Mouse (Mus musculus) heart, adult 9 months (tissue): ENCODE data around the gene 4930402H24Rik.
A peak's percentile ranks its signal among the peaks of the same experiment; 100 is the strongest.
"Not testable (repeated sequence)": the region's sequence is repeated elsewhere in the genome, so short reads cannot be mapped to it uniquely, and the experiment has no call there.

Source experiments
- DNase-seq, 2 experiments: peaks; one replicate each; pipeline ENCODE4 v3.0.0; 2022; ENCODE audit warnings: low spot score in 2 of 2

4930402H24Rik gene

DNA sequence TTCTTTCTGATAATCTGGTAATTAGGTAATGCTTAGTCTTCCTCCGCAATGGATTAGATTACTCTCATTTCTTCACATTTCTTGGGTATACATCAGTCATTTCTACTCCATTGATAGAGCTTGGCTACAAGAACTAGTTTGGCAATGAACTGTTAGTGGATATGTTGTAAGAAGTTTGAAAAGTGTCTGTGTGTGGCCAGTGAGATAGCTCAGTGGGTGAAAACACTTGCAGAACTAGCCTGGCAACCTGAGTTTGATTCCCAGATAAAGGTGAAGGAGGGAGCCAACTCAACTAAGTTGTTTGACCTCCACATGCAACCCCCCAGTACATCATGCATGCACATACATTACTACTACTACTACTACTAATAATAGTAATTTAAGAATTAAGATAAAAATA is 53.2 kb downstream of the 4930402H24Rik start:
- no peak for DNase-seq

DNA sequence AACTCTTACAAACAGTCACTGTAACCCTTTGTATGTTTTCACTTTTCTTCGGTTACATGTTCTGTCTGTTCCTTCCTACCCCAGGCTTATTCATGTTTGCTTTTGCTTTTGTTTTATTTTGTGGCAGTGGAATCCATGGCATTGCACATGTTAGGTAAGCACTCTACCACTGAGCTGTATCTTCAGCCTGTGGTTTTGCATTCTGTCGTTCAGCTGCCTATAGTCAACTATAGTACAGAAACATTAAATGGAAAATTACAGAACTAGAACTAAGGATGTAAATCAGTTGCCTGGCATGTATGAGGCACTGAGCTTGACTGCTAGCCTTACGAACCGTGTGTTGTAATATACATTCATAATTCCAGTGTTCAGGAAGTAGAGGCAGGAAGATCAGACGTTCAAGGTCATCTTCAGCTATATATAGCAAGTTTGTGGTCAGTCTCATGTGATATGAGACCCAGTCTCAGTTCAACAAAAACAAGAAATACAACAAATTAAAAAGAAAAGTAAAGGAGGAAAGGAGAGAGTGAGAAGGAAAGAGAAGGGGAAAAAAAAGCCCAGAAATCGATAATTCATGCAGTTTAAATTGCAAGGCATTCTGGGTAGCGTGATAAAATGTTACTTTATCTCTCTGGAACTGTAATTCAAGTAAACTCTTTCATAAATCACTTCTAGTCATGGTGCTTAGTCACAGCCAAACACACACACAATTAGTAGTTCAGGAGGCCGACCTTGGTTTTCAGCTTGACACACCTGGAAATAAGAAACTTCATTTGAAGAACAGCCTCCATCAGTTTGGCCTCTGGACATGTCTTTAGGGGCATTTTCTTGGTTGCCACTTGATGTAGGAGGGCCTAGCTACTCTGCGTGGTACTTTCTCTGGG is 54.6 kb downstream of the 4930402H24Rik start:
- no peak for DNase-seq

GRCm38 (mm10) chr2:130849688-130850087 is 56.5 kb downstream of the 4930402H24Rik start:
- DNase-seq = no peak

- DNase-seq = no peak
Measured at GRCm38 (mm10) chr2:130848313-130848712, 57.9 kb downstream of the 4930402H24Rik start.

DNA sequence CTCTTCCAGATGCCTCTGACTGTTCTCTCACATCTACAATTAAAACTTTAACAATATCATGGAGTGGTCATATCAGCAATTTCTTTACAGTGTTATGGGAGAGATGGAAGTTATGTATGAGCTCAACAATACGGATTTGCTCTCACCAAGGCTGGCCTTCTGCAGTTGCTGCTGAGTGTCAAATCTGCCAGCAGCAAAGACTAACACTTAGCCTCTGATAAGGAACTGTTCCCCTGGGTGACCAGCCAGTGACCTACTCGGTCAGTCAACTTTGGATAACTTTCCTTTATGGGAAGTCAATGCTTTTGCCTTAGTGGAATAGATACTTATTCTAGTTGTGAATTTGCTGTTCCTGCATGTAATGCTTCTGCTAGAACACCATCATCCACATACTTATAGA is 62.6 kb downstream of the 4930402H24Rik start:
- peak in 1 of 2 experiments; percentile 32 for DNase-seq

DNA sequence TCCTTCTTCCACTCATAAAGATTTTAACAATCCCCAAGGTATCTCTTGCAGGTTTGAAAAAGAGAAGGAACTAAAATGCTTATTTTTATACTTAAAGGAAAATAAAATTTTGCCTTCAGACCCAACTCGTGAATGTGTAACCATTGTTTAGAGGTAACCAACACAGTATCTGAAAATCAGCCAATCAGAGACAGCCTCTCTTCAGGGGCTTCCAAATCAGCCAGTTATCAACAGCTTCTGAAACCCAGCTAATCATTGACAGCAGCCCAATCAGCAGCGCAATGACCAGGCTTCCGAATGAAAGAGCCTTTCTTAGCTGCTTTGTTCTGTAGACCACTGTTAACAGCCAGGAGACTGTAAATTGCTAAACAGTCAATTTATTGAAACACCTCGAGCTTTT is 65.4 kb downstream of the 4930402H24Rik start:
- peak; percentile 48 to 64 for DNase-seq

- peak; percentile 82 to 87 for DNase-seq
Measured at GRCm38 (mm10) chr2:130839874-130840661, 66.1 kb downstream of the 4930402H24Rik start.

- DNase-seq = no peak
Measured at GRCm38 (mm10) chr2:130839528-130839873, 66.7 kb downstream of the 4930402H24Rik start.

DNA sequence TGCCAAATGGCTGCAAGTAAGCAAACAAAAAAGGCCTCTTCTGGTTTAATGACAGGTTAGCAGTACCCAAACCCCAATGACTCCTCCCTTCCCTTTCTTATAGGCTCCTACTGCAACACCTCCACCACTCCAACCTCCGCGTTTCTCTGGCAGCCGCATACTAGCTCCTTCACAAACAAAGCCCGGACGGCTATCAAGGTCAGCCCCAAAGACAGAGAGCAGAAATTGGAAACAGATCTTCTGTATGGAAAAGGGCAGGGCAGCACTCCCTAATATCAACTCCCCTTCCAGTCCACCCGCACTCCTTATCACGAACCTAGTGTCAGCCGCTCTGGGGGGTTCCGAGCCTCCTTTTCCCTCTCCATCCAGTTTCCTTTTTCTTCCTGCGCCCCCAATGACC is 67.1 kb downstream of the 4930402H24Rik start:
- peak; percentile 45 to 52 for DNase-seq

GRCm38 (mm10) chr2:130838131-130838530 is 68.1 kb downstream of the 4930402H24Rik start:
- DNase-seq = no peak

- no peak for DNase-seq
Measured at GRCm38 (mm10) chr2:130833699-130834098, 72.5 kb downstream of the 4930402H24Rik start.

GRCm38 (mm10) chr2:130832582-130832981 is 73.6 kb downstream of the 4930402H24Rik start:
- DNase-seq = no peak

- no peak for DNase-seq
Measured at GRCm38 (mm10) chr2:130832012-130832411, 74.2 kb downstream of the 4930402H24Rik start.

GRCm38 (mm10) chr2:130830236-130830635 is 76.0 kb downstream of the 4930402H24Rik start:
- DNase-seq = no peak

- no peak for DNase-seq
Measured at GRCm38 (mm10) chr2:130829496-130829895, 76.7 kb downstream of the 4930402H24Rik start.

DNA sequence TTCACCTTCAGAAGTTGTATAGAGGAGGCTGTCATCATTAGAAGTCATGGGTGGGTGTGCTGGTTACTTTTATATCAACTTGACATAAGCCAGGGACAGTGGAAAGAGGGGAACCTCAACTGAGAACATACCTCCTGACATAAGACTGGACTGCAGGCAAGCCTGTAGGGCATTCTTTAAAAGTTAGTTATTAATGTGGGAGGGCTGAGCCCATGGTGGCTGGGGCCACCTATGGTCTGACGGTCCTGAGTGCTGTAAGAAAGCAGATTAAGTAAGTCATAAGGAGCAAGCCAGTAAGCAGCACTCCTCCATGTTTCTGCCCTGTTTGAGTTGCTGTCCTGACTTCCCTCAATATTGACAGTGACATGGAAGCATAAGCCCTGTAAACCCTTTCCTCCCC is 77.5 kb downstream of the 4930402H24Rik start:
- DNase-seq = no peak

- DNase-seq = not testable (repeated sequence)
Measured at GRCm38 (mm10) chr2:130828066-130828465, 78.1 kb downstream of the 4930402H24Rik start.

- DNase-seq = peak; percentile 78 to 85
Measured at GRCm38 (mm10) chr2:130827410-130827809, 78.8 kb downstream of the 4930402H24Rik start.

- DNase-seq = no peak
Measured at GRCm38 (mm10) chr2:130818838-130819647, 87.2 kb downstream of the 4930402H24Rik start.

GRCm38 (mm10) chr2:130817865-130818264 is 88.3 kb downstream of the 4930402H24Rik start:
- no peak for DNase-seq

GRCm38 (mm10) chr2:130816205-130816604 is 90.0 kb downstream of the 4930402H24Rik start:
- no peak for DNase-seq

GRCm38 (mm10) chr2:130814492-130814891 is 91.7 kb downstream of the 4930402H24Rik start:
- DNase-seq = no peak
